Mouse (Mus musculus) spleen, postnatal 10 days (tissue): ENCODE results near the gene Rgs10.

Experiments used
- DNase-seq, 2 experiments: peaks; one replicate each; pipeline ENCODE4 v3.0.0; 2021 to 2022; ENCODE audit warnings: low spot score in 2 of 2

Rgs10 gene

DNA sequence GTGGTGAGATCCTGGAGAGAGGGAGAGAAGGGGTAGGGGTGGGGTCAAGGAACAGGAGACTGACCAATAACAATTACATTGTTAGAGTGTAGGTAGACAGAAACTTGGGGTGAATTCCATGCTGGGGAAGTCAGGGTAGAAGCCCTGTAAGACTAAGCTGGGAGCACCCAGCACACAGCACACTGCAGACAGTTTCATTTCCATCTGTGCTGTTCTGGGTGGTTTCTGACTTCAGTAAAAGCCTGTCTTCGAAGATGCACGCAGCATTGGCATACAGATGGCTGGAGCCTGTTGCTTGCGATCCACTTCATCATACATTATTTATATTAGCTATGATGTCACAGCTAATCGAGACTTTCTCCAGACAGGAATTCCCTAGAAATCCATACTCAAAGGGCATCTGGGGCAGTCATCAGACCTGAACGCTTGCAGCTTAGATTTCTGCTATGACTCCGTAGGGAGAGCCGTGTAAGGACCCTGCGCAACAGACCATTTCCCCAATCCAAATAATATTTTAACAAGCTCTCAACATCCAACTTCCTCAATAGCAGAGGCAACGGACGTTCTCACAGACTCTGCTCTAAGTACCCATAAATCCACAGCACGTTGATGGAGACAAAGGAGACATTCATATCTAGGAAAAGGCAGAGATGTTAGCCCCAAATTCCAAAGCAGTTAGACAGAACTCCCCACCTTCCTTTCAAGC lies 7.7 kb downstream of the Rgs10 start:
- no peak for DNase-seq

DNA sequence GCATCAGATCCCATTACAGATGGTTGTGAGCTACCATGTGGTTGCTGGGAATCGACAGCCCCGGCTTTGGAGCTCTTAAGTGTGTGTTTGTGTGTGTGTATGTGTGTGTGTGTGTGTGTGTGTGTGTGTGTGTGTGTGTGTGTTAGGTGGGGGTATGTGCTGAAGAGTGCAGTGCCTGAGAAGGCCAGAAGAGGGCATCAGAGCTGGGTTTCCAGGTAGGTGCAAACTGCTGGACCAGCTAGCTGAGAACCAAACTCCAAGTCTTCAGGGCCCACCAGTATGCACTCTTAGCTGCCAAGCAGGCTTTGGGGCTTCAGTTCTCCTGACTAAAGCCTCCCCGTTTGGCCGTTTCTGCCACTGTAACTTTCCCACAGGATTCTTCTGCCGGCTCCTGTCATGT lies 10.3 kb downstream of the Rgs10 start:
- DNase-seq, result peak in 1 of 2 experiments; percentile 50

- DNase-seq, result no peak
Observed at GRCm38 (mm10) chr7:128403988-128404387, 14.6 kb downstream of the Rgs10 start.

GRCm38 (mm10) chr7:128403586-128403985 lies 15.0 kb downstream of the Rgs10 start:
- no peak for DNase-seq

- no peak for DNase-seq
Observed at GRCm38 (mm10) chr7:128403128-128403527, 15.4 kb downstream of the Rgs10 start.

DNA sequence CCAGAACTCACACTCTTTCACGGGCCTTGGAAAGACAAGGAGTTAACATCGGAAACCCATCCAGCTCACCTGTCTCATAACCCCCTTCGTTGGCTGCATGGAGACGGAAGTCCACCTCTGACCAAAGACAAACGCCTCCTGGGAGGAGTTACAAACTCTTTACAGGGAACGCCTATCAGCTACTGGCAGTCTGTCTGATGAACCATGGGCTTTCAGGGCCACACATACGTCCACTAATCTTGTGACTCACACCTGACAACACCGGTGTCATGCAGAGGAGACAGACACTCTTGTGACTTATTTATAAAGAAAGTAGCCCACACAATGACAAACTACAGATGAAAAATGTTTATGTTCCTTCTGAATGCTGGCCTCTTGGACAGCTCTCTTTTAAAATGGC lies 16.0 kb downstream of the Rgs10 start:
- DNase-seq, result no peak

DNA sequence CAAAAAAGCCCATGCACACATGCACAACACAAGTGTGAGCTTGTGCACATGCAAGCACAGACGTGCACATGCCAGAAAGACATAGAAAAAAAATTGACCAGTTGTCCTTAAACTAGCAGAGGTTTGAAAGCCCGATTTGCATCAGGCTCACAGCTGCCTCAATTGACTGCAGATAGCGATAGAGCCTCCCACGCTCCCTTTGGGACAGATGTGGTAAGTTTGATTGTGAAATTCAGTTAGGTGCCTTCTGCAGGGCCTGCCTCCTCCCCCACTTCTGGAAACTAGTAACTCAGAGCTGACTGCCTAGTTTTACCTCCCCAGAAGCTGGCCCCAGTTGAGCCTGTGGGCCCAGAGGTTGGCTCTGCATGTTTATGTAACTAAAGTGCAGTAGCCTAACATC lies 19.9 kb downstream of the Rgs10 start:
- DNase-seq, result peak; percentile 29 to 53

DNA sequence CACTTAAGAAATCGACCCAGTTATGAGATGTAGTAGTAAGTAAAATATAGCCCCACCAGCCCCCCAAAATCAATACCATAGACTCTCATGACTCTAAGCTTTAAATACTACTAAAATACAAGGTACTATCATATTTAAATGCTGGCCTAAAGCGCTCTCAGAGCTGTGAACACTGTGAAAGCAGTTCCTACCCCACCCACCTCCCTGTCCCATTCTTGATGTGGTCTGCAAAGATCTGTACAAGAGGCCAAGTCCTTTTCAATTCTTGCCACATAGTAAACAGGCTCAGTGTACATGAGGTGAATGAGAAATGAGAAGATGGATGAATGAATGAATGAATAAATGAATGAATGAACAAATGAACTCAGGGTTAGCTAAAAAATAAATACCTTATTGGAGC lies 21.5 kb downstream of the Rgs10 start:
- no peak for DNase-seq

DNA sequence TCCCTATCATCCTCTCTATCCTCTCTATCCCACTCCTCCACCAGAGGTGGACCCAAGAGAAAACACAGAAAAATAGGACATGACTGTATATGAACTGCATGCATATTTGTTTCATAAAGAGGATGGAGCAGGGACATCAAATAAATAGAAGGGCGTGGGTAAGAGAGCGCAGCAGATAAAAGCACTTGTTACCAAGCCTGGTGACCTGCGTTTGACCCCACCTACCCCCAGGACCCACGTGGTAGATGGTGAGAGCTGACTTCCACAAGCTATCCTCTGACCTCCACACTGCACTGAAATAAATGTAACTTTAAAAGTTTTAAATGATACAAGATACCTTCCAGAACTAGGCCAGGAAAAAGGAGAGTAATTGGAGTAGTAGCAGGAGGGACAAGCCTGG lies 24.8 kb downstream of the Rgs10 start:
- no peak for DNase-seq

DNA sequence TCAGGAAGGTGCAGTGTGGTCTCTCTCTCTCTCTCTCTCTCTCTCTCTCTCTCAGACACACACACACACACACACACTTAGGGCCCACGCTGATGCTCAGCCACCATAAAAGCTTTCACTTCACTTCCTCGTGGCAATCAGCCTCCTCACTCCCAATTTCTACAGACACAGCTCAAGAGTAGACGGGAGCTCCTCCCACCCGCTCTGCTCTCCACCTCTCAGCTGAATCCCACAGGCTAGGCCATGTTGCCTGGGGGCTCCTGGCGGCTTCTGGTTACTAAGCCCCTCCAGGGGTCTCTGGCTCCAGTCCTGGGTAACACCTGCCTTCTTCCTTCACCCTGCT lies 25.6 kb downstream of the Rgs10 start:
- peak in 1 of 2 experiments; percentile 46 for DNase-seq

DNA sequence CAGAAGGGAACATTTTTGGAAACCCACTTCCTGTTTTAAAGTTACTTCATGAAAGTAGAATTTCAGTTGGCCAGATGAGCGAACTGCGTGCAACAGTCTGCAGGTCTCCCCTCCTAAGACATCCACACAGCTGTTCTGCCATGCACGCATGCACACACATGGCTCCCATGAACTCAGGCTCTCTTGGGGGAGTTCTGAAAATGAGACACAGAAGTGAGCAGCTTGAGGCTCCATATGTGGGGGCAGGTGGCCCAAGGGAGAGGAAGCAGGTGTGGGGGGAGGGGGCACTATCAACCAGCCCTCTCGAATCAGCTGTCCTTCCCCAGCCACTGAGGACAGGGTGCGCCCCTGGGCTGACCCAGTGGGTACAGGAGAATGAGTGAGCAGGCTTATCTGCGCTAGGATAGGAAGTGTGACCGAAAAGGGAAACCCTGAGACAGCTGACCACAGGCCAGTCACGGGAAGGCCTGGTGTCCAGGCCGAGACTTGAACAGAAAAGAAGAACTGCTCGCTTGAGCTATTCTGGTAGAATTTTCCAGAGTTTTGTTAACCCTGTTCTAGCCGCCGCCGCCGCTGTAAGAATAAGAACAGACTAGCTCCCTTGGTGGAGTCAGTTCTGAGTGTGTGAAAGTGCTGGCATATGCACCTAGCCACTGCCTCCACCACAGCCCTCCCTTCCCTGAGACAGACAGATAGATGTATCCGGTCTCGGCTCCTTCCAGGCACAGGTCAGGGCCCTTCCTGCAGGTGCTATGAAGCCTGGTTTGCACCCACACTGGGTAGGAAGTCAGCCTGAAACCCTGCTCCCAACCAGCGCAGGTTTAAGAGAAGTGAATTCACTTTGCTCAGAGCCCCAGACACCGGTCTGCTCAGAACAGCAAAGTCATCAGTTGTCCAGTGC lies 26.2 kb downstream of the Rgs10 start:
- peak; percentile 59 to 75 for DNase-seq

DNA sequence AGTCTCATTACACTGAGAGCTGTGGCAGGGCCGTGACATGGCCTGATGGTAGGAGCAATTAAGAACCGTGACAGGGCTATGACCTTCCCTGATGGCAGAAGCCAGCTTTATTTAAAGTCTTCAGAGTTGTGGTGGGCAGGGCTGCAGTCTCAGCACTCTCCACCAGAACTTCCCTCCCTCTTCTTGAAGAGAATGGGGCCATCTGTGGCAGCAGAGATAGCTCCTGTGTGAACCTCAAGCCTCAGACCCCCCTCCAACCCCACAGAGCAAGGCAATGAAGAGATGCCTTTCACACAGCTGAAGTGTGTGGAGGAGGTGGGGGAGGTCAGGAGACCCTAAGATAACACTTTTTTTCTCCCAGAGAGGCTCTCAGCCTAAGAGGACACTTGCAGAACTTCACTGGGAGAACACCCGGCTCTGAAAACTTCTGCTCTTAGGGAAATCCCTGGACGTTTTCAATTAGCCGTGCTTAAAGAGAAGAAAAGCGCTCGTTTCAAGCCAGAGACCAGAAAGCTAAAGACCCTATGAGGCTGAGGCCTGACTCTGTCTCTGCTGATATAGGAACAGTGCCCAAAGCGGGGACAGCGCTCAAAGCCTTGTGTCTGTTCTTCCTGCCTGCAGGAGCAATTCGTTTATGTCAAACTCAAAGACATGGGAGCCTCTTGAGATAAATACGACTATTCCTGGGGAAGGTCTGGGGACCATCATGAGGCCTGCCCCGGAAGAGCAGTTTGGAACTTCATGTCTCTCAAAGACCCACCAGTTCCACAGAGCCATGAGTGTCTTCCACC lies 27.1 kb downstream of the Rgs10 start:
- DNase-seq, result no peak

DNA sequence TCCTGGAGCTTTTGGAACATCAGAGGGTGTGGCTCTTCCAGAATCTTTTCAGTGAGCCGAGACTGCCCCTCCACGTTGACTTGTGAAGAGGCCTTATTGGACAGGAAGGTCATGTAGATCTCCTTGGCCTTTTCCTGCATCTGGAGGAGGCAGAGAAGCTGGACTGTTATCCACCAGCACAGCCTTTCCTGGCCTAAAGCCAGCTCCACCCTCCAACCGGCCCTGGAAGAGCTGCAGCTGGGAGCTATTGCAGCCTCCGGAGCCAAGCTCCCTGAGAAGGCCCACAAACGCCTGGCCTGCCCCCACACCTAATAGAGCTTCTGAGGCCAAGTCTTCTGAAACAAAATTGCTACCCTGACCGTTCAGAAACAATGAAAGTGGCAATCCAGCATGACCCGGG lies 29.6 kb downstream of the Rgs10 start:
- peak in 1 of 2 experiments; percentile 83 for DNase-seq

DNA sequence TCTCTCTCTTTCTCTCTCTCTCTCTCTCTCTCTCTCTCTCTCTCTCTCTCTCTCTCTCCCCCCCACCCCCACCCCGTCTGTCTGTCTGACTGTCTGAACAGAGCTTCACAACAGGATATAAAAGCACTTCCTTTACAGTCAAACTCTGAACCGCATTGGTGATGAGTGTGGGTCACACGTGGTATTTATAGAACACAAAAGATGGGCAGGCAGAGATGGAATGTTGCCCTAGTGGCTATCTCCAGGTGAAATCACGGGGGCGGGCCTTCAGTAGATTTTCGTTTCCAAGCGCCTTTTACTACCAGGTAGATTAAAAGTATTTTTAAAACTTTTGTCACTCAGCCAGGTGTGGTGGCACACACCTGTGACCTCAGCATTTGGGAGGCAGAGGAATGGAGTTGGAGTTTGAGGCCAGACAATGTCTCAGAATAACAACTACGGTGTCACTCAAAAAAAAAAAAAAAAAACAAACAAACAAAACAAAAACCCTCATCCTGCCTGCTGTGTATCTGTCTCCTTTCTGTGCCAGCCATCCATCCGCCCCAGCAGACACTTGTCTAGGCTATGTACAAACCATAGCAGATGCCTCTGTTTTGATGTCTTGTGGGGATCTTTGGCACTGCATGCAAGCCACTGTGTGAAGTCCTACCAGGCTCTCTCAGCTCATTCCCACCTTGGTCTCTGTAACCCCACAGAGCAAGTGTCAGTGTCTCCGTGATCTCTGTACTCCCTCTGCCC lies 34.7 kb downstream of the Rgs10 start:
- DNase-seq, result no peak

- no peak for DNase-seq
Observed at GRCm38 (mm10) chr7:128383189-128383725, 35.3 kb downstream of the Rgs10 start.

- DNase-seq, result no peak
Observed at GRCm38 (mm10) chr7:128382527-128382860, 36.1 kb downstream of the Rgs10 start.

DNA sequence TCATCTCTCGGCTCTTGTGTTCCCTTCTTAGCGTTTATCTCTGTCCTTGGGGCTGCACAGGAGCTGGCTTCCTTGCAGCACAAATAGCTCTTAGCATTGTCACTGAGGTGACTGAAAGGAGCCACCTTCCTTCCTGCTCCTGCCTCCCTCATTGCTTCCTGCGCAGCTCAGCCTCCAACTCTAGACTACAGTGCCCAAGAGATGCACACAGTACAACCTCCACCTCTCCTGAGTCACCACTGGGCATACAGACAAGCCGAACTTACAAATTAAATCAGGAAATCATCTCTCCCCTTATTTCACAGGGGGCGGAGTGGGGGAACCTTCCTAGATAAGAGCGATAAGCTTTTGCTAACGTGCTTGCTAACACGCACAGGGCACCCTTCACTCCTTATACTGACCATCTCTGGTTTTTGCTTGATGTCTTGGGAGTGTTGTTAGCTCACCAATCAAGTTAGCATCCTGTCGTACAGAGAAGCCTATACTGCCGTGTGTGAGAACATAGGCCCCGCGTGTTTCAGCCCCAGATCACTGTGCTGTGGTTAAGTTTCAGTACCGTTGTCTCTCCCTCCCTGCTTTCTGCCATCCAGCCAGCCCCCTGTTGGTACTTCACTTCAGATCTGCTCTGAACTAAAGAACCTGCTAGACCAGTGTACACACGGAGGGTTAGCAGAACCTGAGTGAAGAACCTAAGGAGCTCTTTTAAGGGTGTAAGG lies 36.6 kb downstream of the Rgs10 start:
- DNase-seq, result no peak

DNA sequence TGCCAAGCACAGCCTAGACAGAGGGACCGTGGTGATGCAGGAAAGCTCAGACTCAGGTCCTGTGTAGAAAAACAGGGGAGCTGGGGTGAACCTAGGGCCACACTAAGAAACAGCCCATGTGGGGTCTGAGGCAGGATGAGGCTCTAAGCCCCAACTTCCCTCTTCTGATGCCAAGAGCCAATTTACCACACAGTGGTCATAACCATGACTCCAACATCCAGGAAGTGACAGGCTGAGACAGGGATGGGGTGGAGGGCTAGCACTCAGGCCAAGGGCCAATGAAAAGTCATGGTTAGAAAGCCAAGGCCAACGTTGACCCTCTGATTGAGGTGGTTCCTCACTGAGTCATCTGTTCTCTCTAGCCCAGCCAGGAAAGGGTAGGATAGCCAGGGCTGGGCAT lies 37.6 kb downstream of the Rgs10 start:
- no peak for DNase-seq

DNA sequence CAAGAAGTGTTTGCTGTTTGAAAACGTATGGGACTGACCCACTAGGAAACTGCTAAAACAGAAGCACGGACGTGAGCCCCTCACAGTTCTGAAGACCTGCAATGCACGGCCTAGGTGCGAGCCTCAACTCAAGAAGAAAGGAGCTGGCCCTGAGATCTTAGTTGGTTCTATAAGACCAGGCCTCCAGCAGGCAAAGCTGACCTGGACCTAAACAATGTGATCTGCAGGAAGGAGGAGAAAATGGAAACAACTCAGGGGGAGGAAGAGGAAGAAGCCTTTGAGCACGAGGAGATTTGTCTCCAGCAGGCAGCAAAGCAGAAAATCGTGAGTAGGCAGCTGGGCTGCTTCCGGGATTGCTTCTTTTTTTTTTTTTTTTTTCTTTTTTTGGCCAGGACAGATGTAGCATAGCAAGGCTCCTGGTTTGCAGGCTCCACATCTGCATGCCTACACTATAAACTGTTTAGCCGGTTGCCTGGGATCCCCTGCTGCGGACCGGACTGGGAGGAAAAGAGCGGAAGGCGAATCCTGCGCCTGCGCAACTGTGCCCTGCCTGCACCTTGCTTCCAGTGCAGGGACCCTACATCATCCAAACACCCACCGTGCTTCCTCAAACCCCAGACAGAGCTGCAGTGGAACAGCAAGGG lies 39.3 kb downstream of the Rgs10 start:
- DNase-seq, result no peak

- no peak for DNase-seq
Observed at GRCm38 (mm10) chr7:128376206-128376701, 42.3 kb downstream of the Rgs10 start.
